Mouse (Mus musculus) right cerebral cortex, postnatal 10 days (tissue): ENCODE results near the gene Fam71a.

Source experiments
- DNase-seq, 2 experiments: peaks; one replicate each; pipeline ENCODE4 v3.0.0; 2021; ENCODE audit warnings: low spot score in 2 of 2

The Fam71a gene

DNA sequence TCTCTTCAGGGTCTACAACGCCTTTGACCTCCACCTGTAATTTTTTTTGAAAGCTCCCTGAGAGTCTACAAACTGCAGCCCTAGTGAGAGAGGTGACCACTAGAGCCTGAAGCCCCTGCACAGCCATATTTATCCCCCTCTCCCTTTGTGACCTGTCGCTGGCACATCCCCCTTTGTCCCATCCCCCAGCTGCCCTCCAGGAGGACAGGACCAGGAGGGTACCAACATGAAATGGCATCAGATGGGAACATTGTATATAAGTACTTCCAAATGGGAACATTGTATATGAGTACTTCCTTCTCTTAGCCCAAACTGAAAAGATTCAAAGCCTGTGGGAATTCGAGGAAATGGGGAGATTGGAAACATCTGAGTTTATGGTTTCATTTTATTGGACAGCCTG, at the start of gene Fam71a:
Fam71a (minus strand) TSS at position 101 of the 400 bp plus-strand sequence.
- no peak for DNase-seq

GRCm38 (mm10) chr1:191211096-191211495, 46.5 kb upstream of the Fam71a start:
- DNase-seq: no peak

DNA sequence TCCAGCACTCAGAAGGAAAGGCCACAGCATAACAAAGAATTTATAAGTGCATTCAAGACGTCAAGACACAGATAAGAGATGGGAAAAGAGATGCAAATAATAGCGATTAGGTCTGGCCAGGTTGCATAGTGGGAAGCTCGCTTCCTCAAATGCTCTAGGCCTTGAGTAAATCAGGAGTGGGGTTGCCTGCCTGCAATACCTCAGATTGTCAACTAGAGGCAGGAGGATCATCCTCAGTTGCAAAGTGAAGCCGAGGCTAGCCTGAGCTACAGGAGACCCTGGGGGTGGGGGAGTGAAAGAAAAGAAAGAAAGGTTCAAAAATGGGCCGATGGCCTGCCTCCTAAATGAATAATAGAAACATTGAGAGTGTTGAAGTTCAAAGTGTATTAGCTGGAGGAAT, 41.2 kb upstream of the Fam71a start:
- DNase-seq: no peak

DNA sequence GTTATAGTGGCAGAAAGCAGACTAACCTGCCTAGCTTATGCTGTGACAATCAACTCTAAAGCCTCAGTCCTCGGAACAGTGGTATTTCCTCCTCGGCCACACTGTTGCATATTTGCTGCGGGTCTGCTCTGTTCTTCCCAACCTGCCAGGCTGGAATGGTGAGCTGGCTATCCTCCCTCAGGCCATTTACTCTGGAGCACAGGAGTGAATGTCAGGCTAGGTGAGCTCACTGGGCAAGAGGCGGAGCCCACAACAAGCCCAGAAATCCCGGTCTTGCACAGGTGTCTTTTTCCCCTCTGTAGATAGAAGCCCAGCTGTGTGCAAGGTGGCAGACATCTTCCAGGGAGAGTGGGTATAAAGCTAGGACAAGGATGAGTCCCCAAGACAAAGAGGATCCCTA, 40.3 kb upstream of the Fam71a start:
- DNase-seq: no peak

- no peak for DNase-seq
Measured at GRCm38 (mm10) chr1:191203496-191203895, 38.9 kb upstream of the Fam71a start.

- no peak for DNase-seq
Measured at GRCm38 (mm10) chr1:191202208-191202952, 37.8 kb upstream of the Fam71a start.

GRCm38 (mm10) chr1:191200816-191201602, 36.4 kb upstream of the Fam71a start:
- no peak for DNase-seq

DNA sequence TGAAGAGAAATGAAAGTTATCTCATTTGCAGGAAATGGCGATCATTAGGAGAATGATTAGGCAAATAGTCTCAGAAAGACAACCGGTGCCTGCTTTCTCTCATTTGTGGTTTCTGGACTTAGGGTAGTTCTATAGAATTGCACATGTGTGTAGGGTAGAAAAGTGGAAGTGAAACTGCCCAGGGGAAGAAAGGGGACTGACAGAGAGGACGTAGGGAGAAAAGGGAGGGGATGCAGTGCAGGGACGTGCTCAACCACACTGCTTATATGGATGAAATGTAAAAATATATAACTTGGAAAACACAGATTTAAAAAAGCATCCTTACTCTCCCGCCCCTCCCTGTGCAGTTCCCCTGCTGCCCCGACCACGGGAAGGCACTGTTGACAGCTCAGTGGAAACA, 33.3 kb upstream of the Fam71a start:
- no peak for DNase-seq

GRCm38 (mm10) chr1:191196016-191196415, 31.4 kb upstream of the Fam71a start:
- DNase-seq: no peak

GRCm38 (mm10) chr1:191193657-191194424, 29.2 kb upstream of the Fam71a start:
- peak in 1 of 2 experiments; percentile 34 for DNase-seq

- DNase-seq: no peak
Measured at GRCm38 (mm10) chr1:191192751-191193150, 28.1 kb upstream of the Fam71a start.

DNA sequence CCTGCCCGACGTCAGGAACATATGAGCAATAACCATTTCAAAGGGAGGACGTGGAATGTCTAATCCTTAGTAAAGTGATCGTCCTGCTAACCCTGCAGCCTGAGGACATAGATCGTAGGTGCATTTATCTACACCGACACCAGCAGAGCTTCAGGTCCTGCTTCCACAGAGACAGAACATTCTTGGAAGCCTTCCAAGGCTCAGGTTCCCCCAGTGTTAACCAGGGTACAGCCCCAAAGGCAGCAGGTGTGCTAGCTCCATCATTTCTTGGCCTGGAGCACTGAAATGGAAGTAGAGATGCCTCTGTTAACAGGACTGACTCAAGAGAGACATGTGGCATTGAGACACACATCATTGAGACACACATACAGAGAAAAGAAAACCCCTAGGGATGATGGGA, 27.6 kb upstream of the Fam71a start:
- no peak for DNase-seq

GRCm38 (mm10) chr1:191189671-191190372, 25.2 kb upstream of the Fam71a start:
- no peak for DNase-seq

- DNase-seq: no peak
Measured at GRCm38 (mm10) chr1:191186386-191186770, 21.8 kb upstream of the Fam71a start.

DNA sequence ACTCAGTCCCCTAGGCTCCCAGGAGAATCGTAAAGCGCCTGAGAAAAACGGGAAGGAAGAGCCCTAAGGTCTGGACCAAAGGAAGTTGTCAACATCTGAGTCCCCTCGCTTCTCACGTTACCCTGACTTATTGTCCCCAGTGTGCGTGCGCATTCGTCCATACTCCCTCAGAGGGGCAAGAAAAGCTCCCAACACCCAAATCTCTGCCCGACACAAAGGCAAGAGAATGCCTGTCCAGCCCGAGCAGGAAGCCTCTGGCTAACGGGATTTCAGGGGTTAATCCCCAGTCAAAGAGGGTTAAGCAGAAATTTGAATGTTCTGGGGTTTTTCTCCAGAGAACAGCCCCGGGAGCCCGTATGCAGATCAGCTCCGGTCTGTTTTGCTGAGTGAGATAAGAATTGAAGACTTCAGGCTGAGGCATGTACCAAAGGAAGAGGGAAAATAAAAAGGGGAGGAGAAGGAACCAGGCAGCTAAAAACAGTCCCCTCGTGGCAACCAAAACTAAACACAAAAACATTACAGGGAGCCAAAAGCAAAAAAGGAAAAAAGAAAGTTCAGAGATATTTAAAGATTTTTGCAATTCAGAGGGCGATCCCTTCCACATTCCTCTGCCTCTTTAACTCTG, 21.3 kb upstream of the Fam71a start:
- DNase-seq: no peak

DNA sequence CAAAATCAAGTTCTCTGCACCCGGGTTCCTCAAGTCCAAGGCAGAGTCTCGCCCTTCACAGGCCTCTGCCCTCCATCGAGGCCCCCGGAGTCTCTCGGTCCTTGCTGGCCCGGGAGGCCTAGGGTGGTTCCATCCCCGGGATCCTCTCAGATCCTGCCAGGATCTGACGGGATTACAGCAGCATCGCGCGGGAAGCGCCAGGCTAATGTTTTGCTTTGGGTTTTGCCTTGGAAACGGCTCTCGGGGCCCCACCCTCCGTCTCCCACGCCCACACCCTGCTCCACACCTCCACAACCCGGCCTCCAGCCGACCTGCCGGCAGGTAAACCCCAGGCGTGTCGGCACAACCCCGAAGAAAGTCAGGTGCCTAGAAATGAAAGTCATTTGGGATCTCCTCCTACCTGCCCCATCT, 20.2 kb upstream of the Fam71a start:
- no peak for DNase-seq

DNA sequence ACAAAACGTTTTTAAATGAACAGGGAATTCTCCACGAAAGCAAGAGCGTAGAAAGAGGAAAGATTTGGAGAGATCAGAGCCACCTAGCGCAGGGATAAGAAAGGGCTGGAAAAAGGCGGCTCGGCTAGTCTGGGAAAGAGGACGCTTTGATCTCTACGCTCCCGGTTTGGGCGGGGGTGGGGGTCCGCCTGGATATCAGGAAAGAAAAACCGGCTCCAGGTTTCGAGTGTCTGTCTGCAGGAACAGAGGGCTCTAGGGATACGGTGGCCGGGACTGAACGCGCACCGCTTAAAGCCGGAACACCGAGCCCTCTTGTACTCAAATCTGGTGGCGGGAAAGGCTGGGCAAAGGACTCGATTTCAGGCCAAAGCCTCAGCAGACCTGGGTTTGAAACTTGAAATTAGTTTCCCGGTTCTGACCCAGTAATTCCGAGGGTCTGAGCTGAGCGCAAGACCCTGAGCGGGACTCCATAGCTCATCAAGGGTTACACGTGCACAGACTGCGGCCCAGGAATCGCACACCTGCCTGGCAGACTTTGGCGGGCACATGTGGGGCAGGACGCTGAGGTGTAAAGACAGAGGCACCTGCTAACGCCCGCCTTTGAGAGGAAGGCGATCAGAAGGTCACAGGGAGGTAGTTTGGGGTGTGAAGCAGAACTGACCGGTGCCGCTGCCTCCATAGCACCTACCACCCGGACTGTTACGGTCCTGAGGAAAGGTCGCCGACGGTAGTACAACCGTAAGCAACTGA, 19.6 kb upstream of the Fam71a start:
- peak in 1 of 2 experiments; percentile 28 for DNase-seq

GRCm38 (mm10) chr1:191183163-191184065, 18.8 kb upstream of the Fam71a start:
- DNase-seq: peak; percentile 85 to 87

GRCm38 (mm10) chr1:191182431-191183162, 18.0 kb upstream of the Fam71a start:
- peak; percentile 27 to 54 for DNase-seq
